Mouse (Mus musculus): ENCODE results near the gene H2-Ke6. TPM values are rescaled to one million over a fixed set of nuclear protein-coding genes. Genes with fewer than 3 reads are reported as not detected.

Gene H2-Ke6
- polyA plus RNA-seq, 1 experiment from 2014 or later = 30.1 TPM

GRCm38 (mm10) chr17:33979512-33980050, 48.3 kb downstream of the H2-Ke6 start:
- Histone ChIP-seq H3K27me3 (ENCODE audit: control insufficient read depth, insufficient read depth, low read depth, low read length) (peaks cover 15% of the 10 kb centered on the region), H3K4me3 (ENCODE audit: low read depth, low read length) (no peak overlapping the region), H3K4me2 (ENCODE audit: low read depth, low read length) (no peak overlapping the region), H3K9me3 (replicated peaks; ENCODE audit: control insufficient read depth, low read length) (no peaks in the 10 kb centered on the region), H3K36me3 (ENCODE audit: control insufficient read depth, insufficient read depth) (no peaks in the 10 kb centered on the region), H3K9ac (ENCODE audit: low read depth, low read length) (no peak overlapping the region), H3K27ac (ENCODE audit: low read length) (peak overlapping the region; percentile 51; the same call in 1 of the 2 replicates), H3K4me1 (ENCODE audit: control insufficient read depth, low read depth, low read length) (peaks cover 26% of the 10 kb centered on the region)
- 48% methylated on average over 6 of the region's 6 CpGs for WGBS (ENCODE audit: insufficient replicate concordance)
- ATAC-seq (ENCODE audit: low read depth) = no peak

GRCm38 (mm10) chr17:33978631-33979031, 49.2 kb downstream of the H2-Ke6 start:
- ATAC-seq (ENCODE audit: low read depth) = peak; percentile 87
- Histone ChIP-seq H3K27me3 (ENCODE audit: control insufficient read depth, insufficient read depth, low read depth, low read length) (peaks cover 15% of the 10 kb centered on the region), H3K9me3 (replicated peaks; ENCODE audit: control insufficient read depth, low read length) (no peaks in the 10 kb centered on the region), H3K27ac (ENCODE audit: low read length) (peak overlapping the region; percentile 52), H3K4me2 (ENCODE audit: low read depth, low read length) (peak overlapping the region; percentile 76), H3K36me3 (ENCODE audit: control insufficient read depth, insufficient read depth) (no peaks in the 10 kb centered on the region), H3K4me3 (ENCODE audit: low read depth, low read length) (peak overlapping the region; percentile 63), H3K4me1 (ENCODE audit: control insufficient read depth, low read depth, low read length) (peaks cover 26% of the 10 kb centered on the region), H3K9ac (ENCODE audit: low read depth, low read length) (peak overlapping the region; percentile 36)
- WGBS (ENCODE audit: insufficient replicate concordance) = 0% methylated on average over 14 of the region's 17 CpGs

GRCm38 (mm10) chr17:33977861-33978557, 49.9 kb downstream of the H2-Ke6 start:
- Histone ChIP-seq H3K4me2 (ENCODE audit: low read depth, low read length) (peak overlapping the region; percentile 76), H3K36me3 (ENCODE audit: control insufficient read depth, insufficient read depth) (no peaks in the 10 kb centered on the region), H3K4me1 (ENCODE audit: control insufficient read depth, low read depth, low read length) (peaks cover 26% of the 10 kb centered on the region), H3K9me3 (replicated peaks; ENCODE audit: control insufficient read depth, low read length) (no peaks in the 10 kb centered on the region), H3K4me3 (ENCODE audit: low read depth, low read length) (peak overlapping the region; percentile 63), H3K27ac (ENCODE audit: low read length) (peak overlapping the region; percentile 52; the same call in 1 of the 2 replicates), H3K27me3 (ENCODE audit: control insufficient read depth, insufficient read depth, low read depth, low read length) (peaks cover 15% of the 10 kb centered on the region), H3K9ac (ENCODE audit: low read depth, low read length) (peak overlapping the region; percentile 36)
- ATAC-seq (ENCODE audit: low read depth) = no peak
- 2% methylated on average over 57 of the region's 57 CpGs for WGBS (ENCODE audit: insufficient replicate concordance)

MicroRNAs within 50 kb of the gene (microRNA counts, 519-probe panel; counts per million panel counts)
- microRNA mmu-miR-219 = 1,545 counts per million, percentile 14 among the panel's probes with 10 or more counts

Small RNAs within 50 kb of the gene (microRNA-seq; reads per million reads assigned to microRNA genes)
- gene Mir219a-1 (not detected), gene Mir219c (not detected)

Other genes with a start within 250 kb of the H2-Ke6 start
- gene Angptl4, start 246.2 kb downstream of the H2-Ke6 start, polyA plus RNA-seq (2015; fragmentation: Nextera tagmentation; extraction: Ambion mirVana) = 29.3 and 29.6 TPM in 2 replicates
- 10.0 and 13.7 TPM in 2 replicates for gene Kank3, start 217.5 kb downstream of the H2-Ke6 start, polyA plus RNA-seq (2015; fragmentation: Nextera tagmentation; extraction: Ambion mirVana)
- gene Rps28, start 203.5 kb downstream of the H2-Ke6 start, polyA plus RNA-seq (2015; fragmentation: Nextera tagmentation; extraction: Ambion mirVana) = 389 and 463 TPM in 2 replicates
- gene Ndufa7, start 203.5 kb downstream of the H2-Ke6 start, polyA plus RNA-seq (2015; fragmentation: Nextera tagmentation; extraction: Ambion mirVana) = 243 and 245 TPM in 2 replicates
- gene Cd320, start 185.0 kb downstream of the H2-Ke6 start, polyA plus RNA-seq (2015; fragmentation: Nextera tagmentation; extraction: Ambion mirVana) = 11.9 and 12.1 TPM in 2 replicates
- gene Gm7029, start 154.2 kb downstream of the H2-Ke6 start, polyA plus RNA-seq (2015; fragmentation: Nextera tagmentation; extraction: Ambion mirVana) = not detected in 2 replicates
- gene Kifc1, start 137.4 kb downstream of the H2-Ke6 start, polyA plus RNA-seq (2015; fragmentation: Nextera tagmentation; extraction: Ambion mirVana) = 5.8 and 6.1 TPM in 2 replicates
- gene Platr17, start 122.9 kb downstream of the H2-Ke6 start, polyA plus RNA-seq (2015; fragmentation: Nextera tagmentation; extraction: Ambion mirVana) = 0.21 and 0.54 TPM in 2 replicates
- gene Daxx, start 118.6 kb downstream of the H2-Ke6 start, polyA plus RNA-seq (2015; fragmentation: Nextera tagmentation; extraction: Ambion mirVana) = 18.6 and 19.6 TPM in 2 replicates
- gene Tapbp, start 112.2 kb downstream of the H2-Ke6 start, polyA plus RNA-seq (2015; fragmentation: Nextera tagmentation; extraction: Ambion mirVana) = 31.0 and 34.6 TPM in 2 replicates
- gene Zbtb22, start 112.2 kb downstream of the H2-Ke6 start, polyA plus RNA-seq (2015; fragmentation: Nextera tagmentation; extraction: Ambion mirVana) = 7.8 and 9.1 TPM in 2 replicates
- gene Rgl2, start 98.5 kb downstream of the H2-Ke6 start, polyA plus RNA-seq (2015; fragmentation: Nextera tagmentation; extraction: Ambion mirVana) = 7.8 and 9.0 TPM in 2 replicates
- 83.8 and 96.4 TPM in 2 replicates for gene Pfdn6, start 87.7 kb downstream of the H2-Ke6 start, polyA plus RNA-seq (2015; fragmentation: Nextera tagmentation; extraction: Ambion mirVana)
- 12.2 and 13.4 TPM in 2 replicates for gene Wdr46, start 87.4 kb downstream of the H2-Ke6 start, polyA plus RNA-seq (2015; fragmentation: Nextera tagmentation; extraction: Ambion mirVana)
- gene B3galt4, start 76.6 kb downstream of the H2-Ke6 start, polyA plus RNA-seq (2015; fragmentation: Nextera tagmentation; extraction: Ambion mirVana) = 2.2 and 2.3 TPM in 2 replicates
- 21.3 and 21.9 TPM in 2 replicates for gene Vps52, start 72.2 kb downstream of the H2-Ke6 start, polyA plus RNA-seq (2015; fragmentation: Nextera tagmentation; extraction: Ambion mirVana)
- 904 and 1,002 TPM in 2 replicates for gene Rps18, start 72.1 kb downstream of the H2-Ke6 start, polyA plus RNA-seq (2015; fragmentation: Nextera tagmentation; extraction: Ambion mirVana)
- gene H2-K1, start 27.7 kb downstream of the H2-Ke6 start, polyA plus RNA-seq (2015; fragmentation: Nextera tagmentation; extraction: Ambion mirVana) = 126 and 139 TPM in 2 replicates
- 3.2 and 4.0 TPM in 2 replicates for gene Ring1, start 3.4 kb downstream of the H2-Ke6 start, polyA plus RNA-seq (2015; fragmentation: Nextera tagmentation; extraction: Ambion mirVana)
- gene Slc39a7, start 3.6 kb upstream of the H2-Ke6 start, polyA plus RNA-seq (2015; fragmentation: Nextera tagmentation; extraction: Ambion mirVana) = 58.8 and 59.8 TPM in 2 replicates
- 14.7 and 15.7 TPM in 2 replicates for gene Rxrb, start 3.8 kb upstream of the H2-Ke6 start, polyA plus RNA-seq (2015; fragmentation: Nextera tagmentation; extraction: Ambion mirVana)
- 0.26 and 0.27 TPM in 2 replicates for gene Col11a2, start 11.4 kb upstream of the H2-Ke6 start, polyA plus RNA-seq (2015; fragmentation: Nextera tagmentation; extraction: Ambion mirVana)
- 0.43 and 0.57 TPM in 2 replicates for gene H2-Oa, start 64.3 kb upstream of the H2-Ke6 start, polyA plus RNA-seq (2015; fragmentation: Nextera tagmentation; extraction: Ambion mirVana)
- 5.3 and 5.5 TPM in 2 replicates for gene H2-DMa, start 91.5 kb upstream of the H2-Ke6 start, polyA plus RNA-seq (2015; fragmentation: Nextera tagmentation; extraction: Ambion mirVana)
- 32.0 and 35.8 TPM in 2 replicates for gene Brd2, start 94.6 kb upstream of the H2-Ke6 start, polyA plus RNA-seq (2015; fragmentation: Nextera tagmentation; extraction: Ambion mirVana)
- 0.74 and 1.0 TPM in 2 replicates for gene H2-DMb2, start 115.2 kb upstream of the H2-Ke6 start, polyA plus RNA-seq (2015; fragmentation: Nextera tagmentation; extraction: Ambion mirVana)
- gene H2-DMb1, start 125.0 kb upstream of the H2-Ke6 start, polyA plus RNA-seq (2015; fragmentation: Nextera tagmentation; extraction: Ambion mirVana) = 1.3 and 1.5 TPM in 2 replicates
- gene Tap1, start 159.5 kb upstream of the H2-Ke6 start, polyA plus RNA-seq (2015; fragmentation: Nextera tagmentation; extraction: Ambion mirVana) = 3.8 and 4.2 TPM in 2 replicates
- gene Psmb9, start 159.7 kb upstream of the H2-Ke6 start, polyA plus RNA-seq (2015; fragmentation: Nextera tagmentation; extraction: Ambion mirVana) = 9.6 and 9.7 TPM in 2 replicates
- 17.7 and 18.5 TPM in 2 replicates for gene Psmb8, start 169.7 kb upstream of the H2-Ke6 start, polyA plus RNA-seq (2015; fragmentation: Nextera tagmentation; extraction: Ambion mirVana)
- gene Tap2, start 175.5 kb upstream of the H2-Ke6 start, polyA plus RNA-seq (2015; fragmentation: Nextera tagmentation; extraction: Ambion mirVana) = 6.7 TPM in 2 replicates
- gene H2-Ob, start 210.8 kb upstream of the H2-Ke6 start, polyA plus RNA-seq (2015; fragmentation: Nextera tagmentation; extraction: Ambion mirVana) = 0.44 and 0.54 TPM in 2 replicates
- gene H2-Ab1, start 229.6 kb upstream of the H2-Ke6 start, polyA plus RNA-seq (2015; fragmentation: Nextera tagmentation; extraction: Ambion mirVana) = 8.9 and 12.0 TPM in 2 replicates